Mouse (Mus musculus): ENCODE data around the gene Dad1.
"Not testable (repeated sequence)": the region's sequence is repeated elsewhere in the genome, so short reads cannot be mapped to it uniquely, and the experiment has no call there.

Dad1 gene

GRCm38 (mm10) chr14:54231176-54231956 is 22.5 kb downstream of the Dad1 start:
- Histone ChIP-seq H3K4me1 (replicated peaks; ENCODE audit: low read depth, low read length) (peaks cover 90% of the 10 kb centered on the region), H3K27me3 (ENCODE audit: insufficient read depth, low read length) (no peaks in the 10 kb centered on the region; the same call in 1 of the 2 replicates), H3K4me3 (replicated peaks; ENCODE audit: low read length) (peak overlapping the region; percentile 65), H3K9me3 (ENCODE audit: low read length) (no peaks in the 10 kb centered on the region), H3K36me3 (ENCODE audit: insufficient read depth, low read length) (peaks cover 17% of the 10 kb centered on the region)
- TF ChIP-seq NANOG (IDR thresholded peaks at IDR 0.05; ENCODE audit: borderline replicate concordance, low read length) (no peak), POU5F1 (IDR thresholded peaks at IDR 0.05; ENCODE audit: borderline replicate concordance, low read length) (no peak), CTCF (conservative IDR thresholded peaks at IDR 0.05; ENCODE audit: low read length) (no peak)

GRCm38 (mm10) chr14:54230638-54231150 is 23.2 kb downstream of the Dad1 start:
- Histone ChIP-seq H3K4me1 (replicated peaks; ENCODE audit: low read depth, low read length) (peaks cover 85% of the 10 kb centered on the region), H3K9me3 (ENCODE audit: low read length) (no peaks in the 10 kb centered on the region), H3K27me3 (ENCODE audit: insufficient read depth, low read length) (no peaks in the 10 kb centered on the region; the same call in 1 of the 2 replicates), H3K4me3 (replicated peaks; ENCODE audit: low read length) (peak overlapping the region; percentile 65), H3K36me3 (ENCODE audit: insufficient read depth, low read length) (peaks cover 11% of the 10 kb centered on the region)
- no peak for TF ChIP-seq POU5F1 (IDR thresholded peaks at IDR 0.05; ENCODE audit: borderline replicate concordance, low read length)
- no peak for TF ChIP-seq CTCF (conservative IDR thresholded peaks at IDR 0.05; ENCODE audit: low read length)
- no peak for TF ChIP-seq NANOG (IDR thresholded peaks at IDR 0.05; ENCODE audit: borderline replicate concordance, low read length)

- not testable (repeated sequence) for H3K27me3 ChIP-seq (ENCODE audit: insufficient read depth, low read length); H3K4me3 ChIP-seq (replicated peaks; ENCODE audit: low read length); H3K36me3 ChIP-seq (ENCODE audit: insufficient read depth, low read length); H3K9me3 ChIP-seq (ENCODE audit: low read length)
- H3K4me1 ChIP-seq (replicated peaks; ENCODE audit: low read depth, low read length) = peaks cover 81% of the 10 kb centered on the region
Measured at GRCm38 (mm10) chr14:54229849-54230248, 24.1 kb downstream of the Dad1 start.

GRCm38 (mm10) chr14:54228933-54229713 is 24.8 kb downstream of the Dad1 start:
- TF ChIP-seq CTCF (conservative IDR thresholded peaks at IDR 0.05; ENCODE audit: low read length) (no peak), NANOG (IDR thresholded peaks at IDR 0.05; ENCODE audit: borderline replicate concordance, low read length) (no peak), POU5F1 (IDR thresholded peaks at IDR 0.05; ENCODE audit: borderline replicate concordance, low read length) (no peak)
- Histone ChIP-seq H3K27me3 (ENCODE audit: insufficient read depth, low read length) (peaks cover 2% of the 10 kb centered on the region; the same call in 1 of the 2 replicates), H3K4me1 (replicated peaks; ENCODE audit: low read depth, low read length) (peaks cover 80% of the 10 kb centered on the region), H3K36me3 (ENCODE audit: insufficient read depth, low read length) (no peaks in the 10 kb centered on the region), H3K4me3 (replicated peaks; ENCODE audit: low read length) (peak overlapping the region; percentile 63), H3K9me3 (ENCODE audit: low read length) (no peaks in the 10 kb centered on the region)

- Histone ChIP-seq H3K9me3 (ENCODE audit: low read length) (no peaks in the 10 kb centered on the region), H3K4me3 (replicated peaks; ENCODE audit: low read length) (peak overlapping the region; percentile 63), H3K27me3 (ENCODE audit: insufficient read depth, low read length) (peaks cover 2% of the 10 kb centered on the region; the same call in 1 of the 2 replicates), H3K4me1 (replicated peaks; ENCODE audit: low read depth, low read length) (peaks cover 77% of the 10 kb centered on the region), H3K36me3 (ENCODE audit: insufficient read depth, low read length) (no peaks in the 10 kb centered on the region)
- TF ChIP-seq NANOG (IDR thresholded peaks at IDR 0.05; ENCODE audit: borderline replicate concordance, low read length) = no peak
- TF ChIP-seq POU5F1 (IDR thresholded peaks at IDR 0.05; ENCODE audit: borderline replicate concordance, low read length) = no peak
- no peak for TF ChIP-seq CTCF (conservative IDR thresholded peaks at IDR 0.05; ENCODE audit: low read length)
Measured at GRCm38 (mm10) chr14:54228501-54228900, 25.4 kb downstream of the Dad1 start.

- H3K4me1 ChIP-seq (replicated peaks; ENCODE audit: low read depth, low read length) = peaks cover 77% of the 10 kb centered on the region
Measured at GRCm38 (mm10) chr14:54227911-54228451, 25.9 kb downstream of the Dad1 start.

GRCm38 (mm10) chr14:54226911-54227811 is 26.7 kb downstream of the Dad1 start:
- Histone ChIP-seq H3K36me3 (ENCODE audit: insufficient read depth, low read length) (no peaks in the 10 kb centered on the region), H3K27me3 (ENCODE audit: insufficient read depth, low read length) (peaks cover 2% of the 10 kb centered on the region; the same call in 1 of the 2 replicates), H3K9me3 (ENCODE audit: low read length) (no peaks in the 10 kb centered on the region), H3K4me1 (replicated peaks; ENCODE audit: low read depth, low read length) (peaks cover 77% of the 10 kb centered on the region), H3K4me3 (replicated peaks; ENCODE audit: low read length) (no peak overlapping the region)
- TF ChIP-seq CTCF (conservative IDR thresholded peaks at IDR 0.05; ENCODE audit: low read length) (no peak), NANOG (IDR thresholded peaks at IDR 0.05; ENCODE audit: borderline replicate concordance, low read length) (no peak), POU5F1 (IDR thresholded peaks at IDR 0.05; ENCODE audit: borderline replicate concordance, low read length) (no peak)

More at GRCm38 (mm10) chr14:54227911-54228451, 25.9 kb downstream of the Dad1 start:
- H3K4me3 ChIP-seq (replicated peaks; ENCODE audit: low read length) = peak overlapping the region; percentile 63
- TF ChIP-seq CTCF (conservative IDR thresholded peaks at IDR 0.05; ENCODE audit: low read length) (peak; percentile 79), POU5F1 (IDR thresholded peaks at IDR 0.05; ENCODE audit: borderline replicate concordance, low read length) (no peak)
- no peaks in the 10 kb centered on the region for H3K36me3 ChIP-seq (ENCODE audit: insufficient read depth, low read length)
- no peaks in the 10 kb centered on the region for H3K9me3 ChIP-seq (ENCODE audit: low read length)
- peaks cover 2% of the 10 kb centered on the region; the same call in 1 of the 2 replicates for H3K27me3 ChIP-seq (ENCODE audit: insufficient read depth, low read length)
